Mouse (Mus musculus) forebrain, embryonic 11.5 days (tissue): Measurements from ENCODE around the gene Slc13a5. TPM values are rescaled to one million over a fixed set of nuclear protein-coding genes. Genes with fewer than 3 reads are reported as not detected.

Source experiments
- ATAC-seq: fragments of 200-750 bp; cut with Nextera tagmentation; replicated peaks from 2 replicates; pipeline ENCODE4 v1.8.0; 2017; ENCODE audit warnings: moderate TSS enrichment; ENCODE audit not compliant: low FRiP score
- DNase-seq: peaks from one replicate; pipeline ENCODE4 v3.0.0-alpha.2; 2017; ENCODE audit warnings: low spot score
- H3K27ac ChIP-seq: fragments of 300-500 bp; sonication (generic); 2 replicates; pipeline ENCODE4 v1.5.1; 2014; ENCODE audit warnings: low read depth, low read length
- H3K27me3 ChIP-seq: fragments of 300-500 bp; sonication (generic); 2 replicates; pipeline ENCODE4 v1.6.1; 2014; ENCODE audit warnings: mild to moderate bottlenecking, low read length, mixed read lengths; ENCODE audit not compliant: control insufficient read depth, insufficient read depth
- H3K36me3 ChIP-seq: fragments of 300-500 bp; sonication (generic); 2 replicates; pipeline ENCODE4 v1.6.1; 2014; ENCODE audit warnings: mild to moderate bottlenecking, low read length, moderate library complexity, mixed read lengths; ENCODE audit not compliant: control insufficient read depth, insufficient read depth
- H3K4me1 ChIP-seq: fragments of 300-500 bp; sonication (generic); replicated peaks from 2 replicates; pipeline ENCODE4 v1.6.1; 2014; ENCODE audit warnings: low read length, mixed read lengths; ENCODE audit not compliant: control insufficient read depth, insufficient read depth
- H3K4me2 ChIP-seq: fragments of 300-500 bp; sonication (generic); 2 replicates; pipeline ENCODE4 v1.6.1; 2014; ENCODE audit warnings: low read depth, mild to moderate bottlenecking, low read length, moderate library complexity, mixed read lengths; ENCODE audit not compliant: severe bottlenecking
- H3K4me3 ChIP-seq: fragments of 300-500 bp; sonication (generic); 2 replicates; pipeline ENCODE4 v1.5.1; 2014; ENCODE audit warnings: low read depth, low read length
- H3K9ac ChIP-seq: fragments of 300-500 bp; sonication (generic); 2 replicates; pipeline ENCODE4 v1.6.1; 2014; ENCODE audit warnings: low read length
- H3K9me3 ChIP-seq: fragments of 300-500 bp; sonication (generic); 2 replicates; pipeline ENCODE4 v1.6.1; 2016; ENCODE audit warnings: low read length, mixed read lengths; ENCODE audit not compliant: control insufficient read depth
- WGBS: fragments of 180-500 bp; shearing (Covaris S2); extraction: QIAGEN DNeasy Blood & Tissue Kit; methylation state at CpG from one replicate; pipeline ENCODE4 v1.1.7; 2014; 5-methylcytosine and 5-hydroxymethylcytosine counted together
- polyA plus RNA-seq: library from polyadenylated mRNA; unstranded; fragments of >200 nt; fragmentation: Nextera tagmentation; extraction: Ambion mirVana; gene quantifications from 2 replicates; pipeline ENCODE4 v1.2.1, GENCODE M21; 2014

Gene Slc13a5
- polyA plus RNA-seq = not detected in 2 replicates

GRCm38 (mm10) chr11:72266960-72267560, at the start of gene Slc13a5:
Gene Slc13a5, minus strand, starts transcription at chr11:72267222.
- H3K27me3 ChIP-seq = peaks cover 18% of the 10 kb centered on the region
- peak within 1 kb of the TSS; percentile 67 for H3K4me2 ChIP-seq
- no peaks in the 10 kb centered on the region for H3K4me1 ChIP-seq
- no peak within 1 kb of the TSS for H3K27ac ChIP-seq
- peak within 1 kb of the TSS; percentile 30 for H3K4me3 ChIP-seq
- ATAC-seq (peak; percentile 30), DNase-seq (peak; percentile 66)
- H3K9me3 ChIP-seq = no peaks in the 10 kb centered on the region
- peak within 1 kb of the TSS; percentile 20; the same call in 1 of the 2 replicates for H3K9ac ChIP-seq
- no peaks in the 10 kb centered on the region for H3K36me3 ChIP-seq
- 2% methylated on average over 36 of the region's 36 CpGs for WGBS

DNA sequence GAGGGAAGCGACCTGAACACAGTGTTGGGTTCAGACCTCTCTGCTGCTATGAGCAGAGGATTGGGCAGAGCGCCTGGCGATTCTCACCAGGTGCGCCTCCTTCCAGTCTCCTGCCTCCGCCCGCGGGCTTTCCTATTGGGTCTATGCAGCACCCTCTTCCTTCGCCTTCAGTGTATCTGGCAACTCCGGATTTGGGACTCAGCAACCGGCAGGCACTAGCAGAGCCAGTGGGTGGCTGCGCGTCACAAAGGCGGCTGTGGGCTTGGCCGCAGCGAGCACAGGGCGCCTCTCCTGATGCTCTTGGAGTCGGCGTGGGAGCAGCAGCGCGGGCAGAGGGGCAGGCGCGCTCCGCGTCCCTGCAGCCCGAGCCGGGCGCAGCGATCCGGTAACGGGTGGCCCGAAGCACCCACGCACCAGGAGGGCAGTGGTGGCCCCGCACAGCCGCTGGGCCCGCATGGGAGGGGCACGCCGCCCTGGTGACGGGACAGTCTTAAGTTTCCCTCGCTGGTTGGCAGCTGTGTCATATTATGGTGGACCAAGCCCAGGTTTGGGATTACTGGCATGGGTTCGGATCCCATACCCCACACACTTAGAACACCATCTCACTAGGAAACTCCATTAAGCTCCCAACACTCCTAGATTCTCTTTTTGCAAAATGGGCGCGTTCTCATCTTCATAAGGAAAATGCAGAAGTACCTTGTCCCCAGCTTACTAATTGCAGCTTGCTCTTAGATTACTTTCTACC, 47.3 kb upstream of the Slc13a5 start, which contains the start of gene Fbxo39:
Gene Fbxo39 (plus strand): TSS at position 294 of the 745 bp plus-strand sequence.
- H3K27me3 ChIP-seq = peaks cover 11% of the 10 kb centered on the region
- no peak within 1 kb of the TSS for H3K27ac ChIP-seq
- no peak within 1 kb of the TSS; the same call in 1 of the 2 replicates for H3K9ac ChIP-seq
- peak within 1 kb of the TSS; percentile 14; the same call in 1 of the 2 replicates for H3K4me3 ChIP-seq
- H3K4me2 ChIP-seq = peak within 1 kb of the TSS; percentile 41
- ATAC-seq (no peak), DNase-seq (peak; percentile 52)
- 10% methylated on average over 42 of the region's 42 CpGs for WGBS
- H3K36me3 ChIP-seq = no peaks in the 10 kb centered on the region
- H3K4me1 ChIP-seq = no peaks in the 10 kb centered on the region; the same call in 1 of the 2 replicates
- no peaks in the 10 kb centered on the region for H3K9me3 ChIP-seq

DNA sequence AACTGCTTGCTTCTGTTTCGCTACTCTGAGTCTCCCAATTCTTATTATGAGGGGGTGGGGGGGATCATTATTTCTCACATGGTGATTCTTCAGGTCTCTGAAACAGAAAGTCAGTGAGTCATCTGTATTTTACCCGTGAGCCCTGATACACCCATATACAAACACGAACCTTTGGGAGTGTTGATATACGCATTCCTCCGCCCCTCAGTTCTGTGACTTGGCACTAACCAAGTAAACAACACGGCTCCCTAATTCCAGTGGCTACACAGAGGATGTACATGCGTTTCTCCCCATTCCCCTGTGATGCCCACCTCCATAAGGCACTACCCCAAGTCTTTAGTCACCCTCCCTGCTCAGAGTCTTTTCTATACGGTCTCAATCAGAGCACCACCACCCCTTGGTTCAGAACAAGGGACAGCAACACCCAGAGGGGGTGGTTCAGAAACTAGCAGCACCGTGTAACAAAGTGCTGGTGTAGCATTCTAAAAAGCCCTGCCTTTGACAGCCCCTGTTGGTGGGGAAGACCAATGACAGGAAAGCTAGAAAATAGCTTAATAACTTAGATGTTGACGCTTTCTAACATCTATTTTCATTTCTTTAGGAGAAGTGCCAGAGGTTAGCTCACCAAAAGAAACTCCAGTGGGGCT, 44.5 kb upstream of the Slc13a5 start:
- DNase-seq (no peak), ATAC-seq (no peak)
- no peak overlapping the region for H3K4me3 ChIP-seq
- H3K4me2 ChIP-seq = no peak overlapping the region
- no peak overlapping the region for H3K9ac ChIP-seq
- no peaks in the 10 kb centered on the region; the same call in 1 of the 2 replicates for H3K4me1 ChIP-seq
- no peaks in the 10 kb centered on the region for H3K36me3 ChIP-seq
- H3K27me3 ChIP-seq = peaks cover 11% of the 10 kb centered on the region
- no peaks in the 10 kb centered on the region for H3K9me3 ChIP-seq
- H3K27ac ChIP-seq = no peak overlapping the region
- WGBS = 85% methylated on average over 10 of the region's 10 CpGs

DNA sequence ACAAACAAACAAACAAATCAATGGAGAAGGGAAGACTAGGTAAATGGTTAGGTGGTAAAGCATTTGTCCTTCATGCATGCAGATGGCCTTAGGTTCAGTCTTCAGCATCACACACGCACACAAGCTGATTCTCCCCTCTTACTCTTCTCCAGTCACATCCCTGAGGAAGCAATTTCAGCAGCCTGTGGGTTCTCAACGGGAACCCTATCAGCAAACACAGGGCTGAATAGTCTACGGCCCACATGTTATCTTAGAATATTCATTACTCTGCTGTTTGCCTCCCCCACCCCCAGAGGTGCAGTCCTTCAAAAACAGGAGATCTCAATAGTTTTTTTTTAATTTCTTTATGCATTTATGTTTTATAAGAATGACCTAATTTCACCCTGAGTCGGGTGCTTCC, 43.5 kb upstream of the Slc13a5 start:
- no peak for DNase-seq
- 84% methylated on average over 4 of the region's 4 CpGs for WGBS
- no peak for ATAC-seq

DNA sequence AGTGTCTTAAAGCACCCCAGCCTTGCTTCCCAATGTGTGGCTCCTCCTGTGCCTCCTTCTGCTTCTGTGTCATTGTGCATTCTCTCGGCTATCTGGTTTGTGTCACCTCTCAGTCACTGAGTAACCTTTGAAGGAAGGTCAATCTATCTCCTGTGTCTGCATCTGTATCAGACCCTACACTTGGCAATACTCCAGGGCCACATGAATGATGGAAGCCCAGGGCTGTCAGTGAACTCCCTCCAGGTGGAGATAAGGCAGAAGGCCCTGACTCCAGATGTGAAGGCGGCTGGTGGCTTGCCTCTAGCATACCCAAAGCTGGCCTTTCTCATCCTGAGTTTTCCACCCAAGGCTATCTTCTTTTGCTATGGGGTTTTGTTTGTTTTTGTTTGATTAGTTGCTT, 42.0 kb upstream of the Slc13a5 start:
- Histone ChIP-seq H3K9me3 (no peaks in the 10 kb centered on the region), H3K4me3 (no peak overlapping the region), H3K27me3 (peaks cover 7% of the 10 kb centered on the region; the same call in 1 of the 2 replicates), H3K27ac (no peak overlapping the region), H3K9ac (no peak overlapping the region), H3K4me1 (no peaks in the 10 kb centered on the region), H3K36me3 (no peaks in the 10 kb centered on the region), H3K4me2 (no peak overlapping the region)
- 70% methylated on average over 2 of the region's 2 CpGs for WGBS
- DNase-seq (no peak), ATAC-seq (no peak)

More for the DNA sequence above, 43.5 kb upstream of the Slc13a5 start:
- H3K4me2 ChIP-seq = no peak overlapping the region
- H3K4me3 ChIP-seq = no peak overlapping the region
- no peaks in the 10 kb centered on the region; the same call in 1 of the 2 replicates for H3K4me1 ChIP-seq
- no peaks in the 10 kb centered on the region for H3K9me3 ChIP-seq
- no peak overlapping the region for H3K9ac ChIP-seq
- H3K27ac ChIP-seq = no peak overlapping the region
- peaks cover 11% of the 10 kb centered on the region for H3K27me3 ChIP-seq
- no peaks in the 10 kb centered on the region for H3K36me3 ChIP-seq

GRCm38 (mm10) chr11:72307461-72307860, 40.4 kb upstream of the Slc13a5 start:
- ATAC-seq (no peak), DNase-seq (no peak)
- no peak overlapping the region for H3K4me3 ChIP-seq
- no peak overlapping the region for H3K27ac ChIP-seq
- H3K4me1 ChIP-seq = no peaks in the 10 kb centered on the region
- no peaks in the 10 kb centered on the region for H3K36me3 ChIP-seq
- no peak overlapping the region for H3K9ac ChIP-seq
- no peaks in the 10 kb centered on the region for H3K9me3 ChIP-seq
- 89% methylated on average over 5 of the region's 5 CpGs for WGBS
- H3K4me2 ChIP-seq = no peak overlapping the region
- H3K27me3 ChIP-seq = no peaks in the 10 kb centered on the region

DNA sequence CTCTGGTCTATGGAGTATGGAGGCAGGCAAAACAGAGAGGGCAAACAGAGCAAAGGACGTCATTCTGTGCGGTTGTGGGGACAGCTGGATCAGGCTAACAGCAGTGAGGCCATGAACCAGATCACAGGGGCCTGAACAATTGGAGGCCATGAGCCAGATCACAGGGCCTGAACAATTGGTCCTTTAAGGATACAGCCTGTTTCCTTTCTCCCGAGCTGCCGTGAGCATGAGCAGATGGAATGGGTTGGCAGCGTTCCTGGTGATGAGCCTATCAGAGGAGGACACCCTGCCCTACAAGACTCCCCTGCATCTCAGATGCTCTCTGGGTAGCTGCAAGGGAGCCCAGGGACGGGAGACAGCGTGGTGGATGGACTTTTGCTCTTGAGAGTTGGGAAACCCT, 35.2 kb upstream of the Slc13a5 start:
- H3K9me3 ChIP-seq = no peaks in the 10 kb centered on the region
- DNase-seq = no peak
- WGBS = 84% methylated on average over 7 of the region's 7 CpGs
- no peak overlapping the region for H3K27ac ChIP-seq
- no peak for ATAC-seq
- no peaks in the 10 kb centered on the region for H3K36me3 ChIP-seq
- no peaks in the 10 kb centered on the region for H3K4me1 ChIP-seq
- no peaks in the 10 kb centered on the region for H3K27me3 ChIP-seq
- H3K4me3 ChIP-seq = no peak overlapping the region
- no peak overlapping the region for H3K9ac ChIP-seq
- H3K4me2 ChIP-seq = no peak overlapping the region

DNA sequence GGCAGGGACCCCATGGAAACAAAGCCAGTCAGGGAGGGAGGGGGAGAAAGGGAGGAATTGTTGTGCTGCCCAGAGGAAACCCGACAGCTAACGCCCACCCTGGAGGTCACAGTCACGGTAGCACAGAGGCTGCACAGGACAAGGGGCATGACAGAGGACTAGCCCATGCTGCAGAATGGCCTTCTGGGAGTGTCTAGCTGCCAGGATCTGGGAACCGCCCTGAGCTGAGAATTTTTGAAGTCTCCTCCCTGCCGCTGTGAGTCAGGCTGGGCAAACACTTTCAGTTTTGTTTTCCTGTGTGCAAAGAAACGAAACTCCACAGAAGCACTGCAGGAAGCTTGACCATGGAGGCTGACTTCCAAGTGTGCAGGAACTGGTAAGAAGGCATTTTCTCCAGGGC, 34.3 kb upstream of the Slc13a5 start, which contains the start of gene Xaf1:
Gene Xaf1 (plus strand): TSS at position 296 of the 400 bp plus-strand sequence.
- DNase-seq = no peak

More for the DNA sequence above, 34.3 kb upstream of the Slc13a5 start, which contains the start of gene Xaf1:
- H3K4me3 ChIP-seq = no peak within 1 kb of the TSS
- no peaks in the 10 kb centered on the region for H3K36me3 ChIP-seq
- no peak within 1 kb of the TSS for H3K27ac ChIP-seq
- H3K9me3 ChIP-seq = no peaks in the 10 kb centered on the region
- WGBS = 33% methylated on average over 6 of the region's 6 CpGs
- H3K4me1 ChIP-seq = no peaks in the 10 kb centered on the region
- no peaks in the 10 kb centered on the region for H3K27me3 ChIP-seq
- H3K4me2 ChIP-seq = no peak within 1 kb of the TSS
- no peak for ATAC-seq
- no peak within 1 kb of the TSS for H3K9ac ChIP-seq
